Mouse (Mus musculus) brain, embryonic 14.5 days (tissue): ENCODE measurements around the gene Bend5. TPM values are rescaled to one million over a fixed set of nuclear protein-coding genes. Genes with fewer than 3 reads are reported as not detected.

Experiments
- DNase-seq: peaks from one replicate; pipeline ENCODE4 v3.0.0-alpha.2; 2011; ENCODE audit warnings: low read depth
- CTCF ChIP-seq: fragments of 200-500 bp; IDR thresholded peaks from 2 replicates; pipeline ENCODE4 v1.5.1; 2012; ENCODE audit warnings: inconsistent platforms, mild to moderate bottlenecking, moderate library complexity, borderline replicate concordance; ENCODE audit not compliant: insufficient read depth, insufficient read length; ENCODE audit errors: extremely low read depth
- POLR2A ChIP-seq: fragments of 200-500 bp; IDR thresholded peaks from 2 replicates; pipeline ENCODE4 v1.6.1; 2012; ENCODE audit warnings: mild to moderate bottlenecking, inconsistent platforms, borderline replicate concordance; ENCODE audit not compliant: poor library complexity, insufficient read depth, insufficient read length, severe bottlenecking; ENCODE audit errors: extremely low read depth
- polyA plus RNA-seq: library from polyadenylated mRNA; depleted of rRNA; stranded (reverse); fragments of >200 nt; gene quantifications from 2 replicates; pipeline ENCODE4 v1.2.3, GENCODE M21; 2012; rRNA removed

Gene Bend5
- 51.9 and 53.1 TPM in 2 replicates for polyA plus RNA-seq

DNA sequence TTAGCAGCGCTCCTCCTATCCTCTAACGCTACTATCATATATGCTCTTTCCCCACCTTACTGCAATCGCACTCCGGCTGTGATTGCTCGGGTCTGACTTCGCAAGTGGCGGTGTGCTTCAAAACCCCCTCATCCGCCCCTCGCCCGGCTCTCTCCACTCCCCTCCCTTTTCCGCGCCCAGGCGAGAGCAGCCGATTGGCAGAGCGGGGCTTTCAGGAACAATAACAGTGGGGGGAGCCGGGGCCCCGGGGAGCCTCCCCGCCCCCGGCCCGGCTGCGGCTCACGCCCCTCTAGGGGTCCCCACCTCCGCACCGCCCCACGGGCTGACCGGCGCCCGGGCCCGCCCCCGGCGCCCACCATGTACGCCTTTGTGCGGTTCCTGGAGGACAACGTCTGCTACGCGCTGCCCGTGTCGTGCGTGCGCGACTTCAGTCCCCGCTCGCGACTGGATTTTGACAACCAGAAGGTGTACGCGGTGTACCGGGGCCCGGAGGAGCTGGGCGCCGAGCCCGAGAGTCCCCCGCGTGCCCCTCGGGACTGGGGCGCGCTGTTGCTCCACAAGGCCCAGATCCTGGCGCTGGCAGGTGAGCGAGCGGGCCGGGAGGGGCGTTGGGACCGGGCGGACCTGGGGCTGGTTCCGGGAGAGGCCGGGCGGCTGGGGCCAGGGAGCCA lies at the start of gene Bend5:
Bend5 (plus strand) TSS at position 189 of the 671 bp plus-strand sequence.
- TF ChIP-seq CTCF: no peak
- TF ChIP-seq POLR2A: peak; percentile 58; the same call in 1 of the 2 replicates
- peak; percentile 97 for DNase-seq

DNA sequence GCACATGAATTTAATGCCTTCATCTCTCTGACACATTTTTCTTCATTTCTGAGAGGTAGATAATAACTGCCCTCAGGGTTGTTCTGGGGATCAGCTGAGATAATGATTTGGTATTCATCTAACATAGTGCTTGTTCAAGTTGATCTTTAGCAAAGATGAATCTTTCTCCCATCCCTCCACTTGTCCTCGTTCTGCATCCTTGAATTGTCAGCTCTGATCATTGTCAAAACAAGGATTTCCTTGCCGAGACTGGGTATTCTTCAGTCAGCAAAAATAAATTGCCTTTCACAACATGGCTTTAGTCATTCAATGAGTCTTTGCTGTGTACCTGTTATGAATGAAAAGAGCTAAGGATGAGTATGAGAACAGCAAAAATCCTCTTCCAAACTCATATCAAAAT lies 47.0 kb upstream of the Bend5 start:
- peak; percentile 14 for DNase-seq
- TF ChIP-seq POLR2A (no peak), CTCF (no peak)

DNA sequence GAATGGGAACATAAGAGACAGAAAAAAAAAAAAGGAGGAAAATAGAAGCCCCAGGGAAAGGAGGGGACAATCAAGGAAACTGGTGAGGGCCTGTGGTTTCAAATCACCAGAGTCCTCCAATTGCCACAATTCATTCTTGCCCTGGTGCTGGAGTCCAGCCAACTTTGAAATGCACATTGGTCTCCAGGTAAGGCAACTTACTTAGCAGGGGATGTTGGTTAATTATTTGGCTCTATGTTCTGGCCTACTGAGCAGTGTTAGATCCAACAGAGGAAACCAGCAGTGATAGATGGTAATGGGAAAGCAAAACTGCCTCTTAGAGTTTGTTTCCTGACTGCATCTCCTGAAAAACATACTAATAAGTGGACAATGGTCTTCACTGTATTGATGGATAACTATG lies 37.6 kb upstream of the Bend5 start:
- no peak for DNase-seq
- TF ChIP-seq CTCF: no peak
- TF ChIP-seq POLR2A: no peak

DNA sequence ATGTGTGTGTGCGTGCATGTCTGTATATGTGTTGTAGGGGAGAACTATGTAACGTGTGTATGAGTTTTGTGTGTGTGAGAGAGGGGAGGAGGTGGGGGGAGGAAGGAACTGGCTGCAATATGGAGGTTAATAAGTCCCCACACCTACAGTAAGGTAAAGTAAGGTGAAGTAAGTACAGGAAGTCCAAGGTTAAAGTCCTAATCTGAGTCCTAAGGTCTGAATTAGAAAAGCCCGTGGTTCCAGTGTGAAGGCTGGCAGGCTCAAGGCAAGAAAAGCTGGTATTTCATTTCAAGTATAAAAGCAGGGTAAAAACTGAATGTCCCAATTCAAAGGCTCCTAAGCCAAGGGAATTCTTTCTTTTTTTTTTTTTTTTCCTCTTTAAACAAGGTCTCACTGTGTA lies 36.7 kb upstream of the Bend5 start:
- no peak for DNase-seq
- no peak for TF ChIP-seq POLR2A
- no peak for TF ChIP-seq CTCF

DNA sequence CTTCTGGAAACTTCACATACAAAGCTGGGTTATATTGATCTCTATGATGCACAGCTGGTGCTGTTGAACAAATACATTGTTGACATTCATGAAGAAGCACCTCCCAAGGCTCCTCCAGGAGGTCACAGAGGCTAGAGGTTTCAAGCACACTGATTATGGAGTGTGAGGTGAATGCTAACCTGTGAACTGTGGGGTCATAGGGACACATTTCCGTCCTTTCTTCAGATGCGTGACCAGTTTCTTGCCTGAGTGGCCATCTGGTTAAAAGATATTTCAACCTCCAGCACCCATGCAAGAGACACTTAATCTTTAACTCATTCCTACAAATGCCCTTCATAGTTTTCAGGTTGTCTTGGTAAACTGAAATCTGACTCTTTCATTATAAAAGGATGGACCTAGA lies 31.7 kb upstream of the Bend5 start:
- no peak for DNase-seq
- no peak for TF ChIP-seq POLR2A
- no peak for TF ChIP-seq CTCF

DNA sequence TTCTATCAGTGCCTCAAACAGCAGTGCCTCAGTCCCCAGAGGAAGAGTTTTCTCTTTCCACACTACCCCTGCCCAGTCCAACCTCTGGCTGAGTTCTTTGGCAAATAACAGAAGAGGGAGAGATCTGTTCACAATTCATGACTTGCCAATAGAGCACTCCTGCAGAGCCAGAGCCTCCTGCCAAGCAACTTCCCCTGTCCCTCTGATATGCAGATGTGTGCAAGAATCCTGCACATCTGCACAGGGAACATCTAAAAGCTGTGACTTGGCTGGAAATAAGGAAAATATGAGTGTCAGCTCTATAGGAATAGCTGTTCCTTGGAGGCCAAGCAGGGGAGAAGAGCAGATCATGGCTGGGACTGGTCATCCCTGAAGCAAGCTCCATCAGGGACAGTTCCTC lies 24.1 kb upstream of the Bend5 start:
- DNase-seq: no peak
- TF ChIP-seq CTCF (no peak), POLR2A (no peak)

DNA sequence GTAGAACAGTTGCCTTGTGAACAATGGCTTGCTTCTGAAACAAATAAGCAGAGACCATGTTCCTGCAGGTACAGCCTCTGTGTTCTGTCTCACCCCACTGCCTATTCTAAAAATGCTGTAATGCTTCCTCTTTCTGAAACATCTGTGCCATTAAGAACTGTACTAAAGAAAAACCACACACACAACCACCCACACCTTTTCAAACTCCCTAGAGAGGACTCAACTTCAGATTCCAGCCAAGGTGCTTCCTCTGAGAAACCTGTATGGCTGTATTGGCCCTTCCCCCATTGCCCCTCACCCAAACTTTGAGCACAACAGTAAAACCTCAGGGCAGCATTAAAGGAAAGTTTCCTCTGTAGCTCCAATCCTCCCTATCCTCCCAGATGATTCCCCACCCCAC lies 15.0 kb upstream of the Bend5 start:
- DNase-seq: no peak
- TF ChIP-seq POLR2A: no peak

DNA sequence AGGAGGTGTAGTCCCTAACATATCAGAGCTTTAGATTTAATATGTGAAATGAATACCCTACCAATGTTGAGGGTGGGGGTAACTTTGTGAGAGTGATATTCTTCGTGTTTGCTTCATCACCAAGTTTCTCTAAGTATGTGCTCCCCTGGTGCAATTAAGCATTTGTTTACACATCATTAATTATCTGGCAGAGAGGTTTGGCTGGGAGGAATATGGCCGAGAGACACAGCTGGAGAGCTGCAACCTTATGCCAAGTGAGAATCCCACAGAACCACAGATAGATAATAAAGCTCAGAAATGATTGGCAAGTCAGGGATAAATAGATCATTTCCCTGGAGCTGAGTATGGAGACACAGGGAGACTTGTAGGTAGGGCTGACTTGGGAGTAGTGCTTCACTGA lies 14.1 kb upstream of the Bend5 start:
- peak; percentile 38 for DNase-seq
- TF ChIP-seq CTCF (no peak), POLR2A (no peak)

DNA sequence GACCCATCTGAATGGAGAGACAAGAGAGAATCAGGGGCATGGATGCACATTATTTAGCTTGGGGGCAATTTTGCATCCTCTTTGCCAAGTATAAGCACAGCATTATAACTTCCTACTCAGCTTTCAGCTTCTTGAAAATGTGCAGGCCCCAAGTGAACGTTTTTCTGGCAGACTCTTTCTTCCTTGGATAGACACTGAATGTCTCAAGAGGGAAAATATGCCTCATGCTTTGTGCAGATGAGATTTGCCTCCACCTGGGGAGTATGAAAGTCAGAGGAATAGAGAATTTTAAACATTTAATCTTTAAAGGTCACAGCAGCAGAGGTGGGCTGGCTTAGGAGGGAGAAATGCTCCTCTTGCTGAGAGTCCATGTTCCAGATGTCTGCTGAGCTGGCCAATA lies 11.6 kb upstream of the Bend5 start:
- DNase-seq: no peak
- TF ChIP-seq CTCF (no peak), POLR2A (no peak)

DNA sequence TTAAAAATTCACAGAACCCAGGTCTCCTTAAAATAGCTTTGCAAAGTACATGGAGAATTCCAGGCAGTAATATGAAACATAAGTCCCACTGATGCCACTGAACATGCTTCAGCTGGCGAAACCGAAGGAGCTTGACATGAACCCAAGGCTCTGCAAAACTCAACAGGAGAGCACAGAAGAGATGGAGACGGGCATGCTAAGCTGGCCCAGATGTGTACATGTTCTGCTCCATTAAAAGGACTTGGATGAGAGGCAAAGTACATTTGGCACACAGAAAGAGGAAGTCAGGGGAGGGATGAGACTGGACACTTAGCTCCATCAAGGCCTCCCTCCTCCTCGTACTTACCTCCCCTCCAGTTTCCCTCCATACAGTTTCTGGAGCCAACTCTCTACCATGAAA lies 4.1 kb upstream of the Bend5 start:
- TF ChIP-seq CTCF: no peak
- no peak for TF ChIP-seq POLR2A
- DNase-seq: no peak

DNA sequence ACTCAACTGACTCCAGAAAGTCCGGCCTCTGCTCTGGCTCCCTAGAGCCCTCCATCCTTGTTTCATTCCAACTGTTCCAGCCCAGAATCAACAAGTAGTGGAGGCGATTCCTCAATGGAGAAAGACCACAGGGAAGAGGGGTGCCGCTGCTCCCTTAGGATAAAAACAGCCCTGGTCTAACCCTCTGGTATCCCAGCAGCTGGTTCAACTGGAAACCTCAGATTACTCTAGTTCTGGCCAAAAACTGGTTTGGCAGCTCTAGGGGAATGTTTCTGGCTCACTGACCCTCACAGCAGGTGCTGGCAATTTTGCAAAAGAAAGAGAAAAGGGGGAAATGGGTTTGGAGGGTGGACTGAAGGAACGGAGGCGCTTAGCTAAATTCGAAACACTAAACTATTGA lies 407 bp upstream of the Bend5 start:
- no peak for DNase-seq
- TF ChIP-seq CTCF (no peak), POLR2A (no peak)

DNA sequence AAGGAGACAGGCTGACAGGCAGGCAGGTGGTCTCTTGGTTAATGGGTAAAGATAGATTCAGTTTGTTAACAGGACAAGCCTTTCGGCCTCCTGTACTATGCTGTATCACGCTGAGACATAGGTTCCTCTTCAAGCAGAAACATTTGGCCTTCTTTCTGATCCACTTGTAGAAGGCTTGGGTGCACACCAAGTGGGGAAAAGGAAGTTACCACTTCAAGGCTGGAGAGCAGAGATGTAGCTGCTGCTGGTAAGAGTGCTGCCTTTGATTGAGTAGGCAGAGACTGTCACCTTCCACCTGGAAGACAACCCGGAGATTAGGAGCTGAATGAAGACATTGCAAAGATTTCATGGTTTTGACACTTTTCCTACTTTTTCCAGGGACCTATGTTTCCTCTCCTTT lies 1.3 kb downstream of the Bend5 start:
- TF ChIP-seq CTCF (no peak), POLR2A (no peak)
- DNase-seq: no peak

DNA sequence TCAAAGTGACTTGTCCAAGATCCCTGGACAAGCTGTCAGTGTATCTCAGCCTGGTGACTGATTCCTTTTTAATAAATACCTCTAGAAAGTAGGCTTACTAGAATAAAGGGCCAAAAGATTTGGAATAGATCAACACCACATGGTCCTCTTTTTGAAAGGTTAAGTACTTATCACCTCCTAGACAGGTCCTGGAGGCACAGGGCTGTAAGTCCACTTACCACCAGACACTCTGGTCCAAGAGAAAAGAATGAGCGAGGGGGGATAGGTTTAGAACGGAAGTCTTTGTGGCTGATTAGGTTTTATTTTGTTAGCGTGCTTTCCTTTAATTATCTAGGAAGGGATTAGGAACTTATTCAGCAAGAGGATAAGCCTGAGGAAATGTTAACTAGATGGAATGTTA lies 1.7 kb downstream of the Bend5 start:
- no peak for TF ChIP-seq CTCF
- TF ChIP-seq POLR2A: no peak
- DNase-seq: no peak

DNA sequence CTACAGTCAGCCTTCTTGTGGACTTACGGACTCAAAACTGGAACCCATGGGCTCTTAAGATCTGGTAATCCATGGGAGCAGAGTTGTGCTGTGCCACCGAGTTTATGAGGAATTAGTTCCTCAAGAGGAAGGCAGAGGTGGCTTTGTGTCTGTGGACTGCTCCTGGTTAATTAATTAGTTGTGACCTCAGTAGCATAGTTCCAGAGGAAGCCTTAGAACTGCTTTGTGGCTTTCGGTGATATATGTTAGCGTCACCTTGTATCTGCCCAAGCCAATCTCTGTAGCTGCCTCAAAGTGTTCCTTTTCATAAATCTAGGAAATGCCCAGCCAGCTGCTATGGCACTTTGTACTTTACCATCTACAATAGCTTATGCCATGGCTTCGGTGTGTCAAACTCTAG lies 2.9 kb downstream of the Bend5 start:
- no peak for TF ChIP-seq POLR2A
- TF ChIP-seq CTCF: no peak

More for the DNA sequence above, 2.9 kb downstream of the Bend5 start:
- DNase-seq: no peak
